Mouse (Mus musculus) brain, embryonic 14.5 days (tissue): ENCODE measurements around the gene Dennd1a. TPM values are rescaled to one million over a fixed set of nuclear protein-coding genes. Genes with fewer than 3 reads are reported as not detected.

Experiments used
- DNase-seq: peaks from one replicate; pipeline ENCODE4 v3.0.0-alpha.2; 2011; ENCODE audit warnings: low read depth
- CTCF ChIP-seq: fragments of 200-500 bp; IDR thresholded peaks from 2 replicates; pipeline ENCODE4 v1.5.1; 2012; ENCODE audit warnings: inconsistent platforms, mild to moderate bottlenecking, moderate library complexity, borderline replicate concordance; ENCODE audit not compliant: insufficient read depth, insufficient read length; ENCODE audit errors: extremely low read depth
- POLR2A ChIP-seq: fragments of 200-500 bp; IDR thresholded peaks from 2 replicates; pipeline ENCODE4 v1.6.1; 2012; ENCODE audit warnings: mild to moderate bottlenecking, inconsistent platforms, borderline replicate concordance; ENCODE audit not compliant: poor library complexity, insufficient read depth, insufficient read length, severe bottlenecking; ENCODE audit errors: extremely low read depth
- polyA plus RNA-seq: library from polyadenylated mRNA; depleted of rRNA; stranded (reverse); fragments of >200 nt; gene quantifications from 2 replicates; pipeline ENCODE4 v1.2.3, GENCODE M21; 2012

Dennd1a gene
- polyA plus RNA-seq, 1 experiment, result 42.2 TPM

- TF ChIP-seq POLR2A, result no peak
- DNase-seq, result peak; percentile 88
Observed at GRCm38 (mm10) chr2:37788176-37788962, 498.8 kb downstream of the Dennd1a start.

GRCm38 (mm10) chr2:37786461-37786860 lies 500.7 kb downstream of the Dennd1a start:
- peak; percentile 36 for DNase-seq
- no peak for TF ChIP-seq CTCF
- TF ChIP-seq POLR2A, result no peak

DNA sequence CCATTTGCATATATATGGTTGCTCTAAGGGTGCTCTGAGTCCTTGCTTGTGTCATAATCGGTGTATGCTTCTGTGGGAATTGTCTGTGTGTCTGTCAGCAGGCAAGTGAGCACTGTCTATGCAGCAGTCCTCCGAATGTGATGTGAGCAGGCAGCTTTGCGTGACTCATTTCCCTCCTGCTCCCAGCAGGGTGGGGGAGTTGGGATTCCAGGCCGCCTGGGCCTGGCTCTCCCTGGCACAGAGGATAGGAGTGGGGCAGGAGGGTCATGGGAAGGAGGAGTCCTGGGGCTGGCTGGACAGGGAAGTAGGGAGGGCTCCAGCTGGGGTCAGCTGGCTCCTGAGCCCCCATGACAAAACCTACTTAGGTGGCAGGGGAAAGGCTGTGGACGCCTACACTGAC lies 502.7 kb downstream of the Dennd1a start:
- TF ChIP-seq POLR2A (no peak), CTCF (no peak)
- no peak for DNase-seq

DNA sequence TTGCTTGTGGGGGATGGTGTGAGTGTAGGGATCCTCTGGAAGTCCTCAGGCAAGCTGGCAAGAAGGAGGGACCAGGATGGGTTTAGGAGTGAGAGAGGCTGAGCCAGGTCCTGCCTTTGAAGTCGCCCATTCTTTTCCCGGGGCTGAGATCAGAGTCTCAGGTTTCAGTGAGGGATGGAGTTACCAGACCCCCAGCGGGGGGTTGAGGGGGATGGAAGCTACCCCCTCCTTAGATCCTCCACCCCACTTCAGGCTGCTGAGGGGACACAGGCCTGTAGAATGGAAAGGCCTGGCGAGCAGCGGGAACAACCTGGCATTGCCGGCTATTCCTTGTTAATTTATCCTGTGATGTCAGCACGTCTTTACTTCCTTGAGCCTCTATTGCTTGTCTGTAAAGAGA lies 505.2 kb downstream of the Dennd1a start:
- DNase-seq, result peak; percentile 62
- no peak for TF ChIP-seq CTCF
- TF ChIP-seq POLR2A, result no peak

DNA sequence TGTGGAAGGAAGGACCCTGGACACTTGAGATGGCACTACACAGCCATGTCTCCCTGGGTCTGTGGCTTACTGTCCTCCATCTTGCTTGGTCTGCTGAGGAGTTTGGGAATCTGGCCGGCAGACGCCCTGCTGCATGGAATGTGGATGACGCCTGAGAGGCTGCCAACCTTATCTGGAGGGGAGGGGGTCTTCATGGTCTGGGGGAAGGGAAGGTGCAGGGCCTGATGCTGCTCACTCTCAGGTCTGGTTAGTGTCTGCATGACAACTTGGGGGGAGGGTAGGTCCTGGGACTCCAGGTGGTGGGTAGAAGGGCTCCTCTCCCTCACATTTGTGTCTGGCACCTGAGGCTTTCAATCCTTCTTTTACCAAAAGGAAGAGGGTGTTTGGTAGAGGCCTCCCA lies 505.8 kb downstream of the Dennd1a start:
- TF ChIP-seq CTCF (no peak), POLR2A (no peak)
- peak; percentile 38 for DNase-seq

DNA sequence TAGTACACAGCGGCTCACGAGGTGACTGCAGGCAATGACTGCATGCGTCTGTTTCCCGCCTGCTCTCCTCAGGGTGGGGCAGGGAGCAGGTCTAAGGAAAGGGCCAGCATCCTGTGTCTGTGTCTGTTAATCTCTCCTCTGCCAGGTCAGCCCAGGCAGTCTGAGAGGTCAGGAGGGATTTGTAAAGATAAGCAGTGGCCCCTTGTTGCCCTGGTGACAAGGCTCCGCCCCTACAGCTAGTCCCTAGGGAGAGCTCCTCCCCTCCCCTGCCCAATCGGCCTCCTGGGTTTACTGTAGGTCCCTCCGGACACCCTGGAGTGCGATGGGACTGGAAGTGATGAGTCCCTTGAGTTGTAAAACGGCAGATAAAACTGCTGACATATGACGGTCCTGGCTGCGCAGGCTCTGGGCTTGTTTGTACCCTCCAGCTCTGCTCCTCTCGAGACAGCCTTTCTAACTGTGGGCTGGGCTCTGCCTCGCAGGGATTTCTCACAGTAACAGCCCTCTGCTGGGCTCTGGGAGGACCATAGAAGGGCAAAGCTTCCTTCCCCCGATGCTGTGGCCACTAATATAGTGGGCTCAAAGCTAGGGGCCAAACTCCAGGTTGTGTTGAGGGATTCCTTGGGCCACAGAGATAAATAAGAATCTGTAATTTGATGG lies 506.8 kb downstream of the Dennd1a start:
- TF ChIP-seq CTCF (no peak), POLR2A (no peak)

DNA sequence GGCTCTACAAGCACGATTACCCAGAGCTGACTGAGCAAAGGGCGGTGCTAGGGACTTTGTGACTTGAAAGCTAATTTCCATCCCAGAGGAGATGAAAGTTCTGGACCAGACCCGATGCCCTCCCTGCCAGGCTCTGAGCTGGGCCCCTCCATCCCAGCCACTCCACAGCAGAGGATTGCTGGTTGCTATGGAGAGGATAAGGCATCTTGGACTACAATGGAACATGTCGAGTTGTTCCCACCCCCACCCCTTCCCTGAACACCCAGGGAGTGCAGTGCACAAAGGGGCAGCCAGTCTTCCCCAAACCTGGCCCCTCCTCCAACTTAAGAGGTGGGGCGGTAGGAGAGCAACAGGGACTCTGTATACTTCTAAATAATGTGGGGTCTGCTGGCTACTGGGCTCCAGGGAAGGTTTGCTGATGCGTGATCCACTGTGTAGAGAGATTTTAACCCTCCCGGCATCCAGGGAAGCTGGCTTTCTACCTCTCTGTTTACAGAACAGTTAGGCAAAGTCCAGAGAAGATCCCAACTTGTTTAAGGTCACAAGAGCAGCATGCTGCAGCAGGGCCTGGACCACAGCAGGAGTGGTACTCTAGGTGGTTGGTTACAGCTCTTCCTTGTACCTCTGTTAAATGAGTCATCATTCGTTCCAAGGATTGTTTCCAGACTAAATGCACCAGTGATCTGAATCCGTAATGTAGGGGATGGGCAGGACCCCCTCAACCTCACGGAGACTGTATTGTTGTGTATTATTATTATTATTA lies 509.1 kb downstream of the Dennd1a start:
- no peak for TF ChIP-seq CTCF
- no peak for TF ChIP-seq POLR2A
- peak; percentile 96 for DNase-seq

More for the DNA sequence above, 506.8 kb downstream of the Dennd1a start:
- peak; percentile 87 for DNase-seq

DNA sequence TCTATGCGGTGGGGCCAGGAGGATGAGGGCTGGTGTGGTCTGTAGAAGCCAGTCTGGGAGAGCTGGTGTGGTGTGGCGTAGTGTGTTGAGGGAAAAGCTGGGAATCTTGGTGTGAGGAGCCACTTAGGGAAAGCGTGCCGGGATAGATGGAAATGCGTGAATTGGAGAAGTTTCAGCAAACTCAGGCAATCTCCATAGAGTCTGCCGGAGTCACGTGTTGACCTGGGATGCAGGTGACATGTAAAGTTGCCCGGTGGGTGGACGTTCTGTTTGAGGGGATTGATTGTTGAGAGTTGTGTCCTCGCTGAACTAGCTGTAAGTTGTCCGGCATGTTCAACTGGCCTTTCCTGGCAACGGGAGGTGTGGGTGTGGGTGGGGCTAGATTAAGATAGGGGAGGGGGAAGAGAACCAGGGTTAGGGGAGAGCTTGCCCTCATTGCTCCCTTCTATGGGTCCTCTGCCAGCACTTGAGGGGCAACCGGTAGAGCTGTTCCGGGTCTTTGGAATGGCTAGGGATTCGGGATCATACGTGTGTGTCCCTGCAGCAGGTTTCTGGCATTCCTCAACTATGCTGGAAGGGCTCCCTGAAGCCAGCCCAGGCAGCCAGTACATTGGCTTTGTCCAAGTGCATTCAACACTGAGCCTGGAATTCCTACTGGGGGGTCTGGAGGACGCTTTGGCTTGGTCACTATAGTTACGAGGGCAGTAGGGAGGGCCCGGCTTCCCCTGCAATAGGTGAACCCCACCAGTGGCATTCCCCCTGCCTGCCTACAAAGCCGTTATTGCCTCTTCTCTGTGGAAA lies 510.4 kb downstream of the Dennd1a start:
- DNase-seq, result peak; percentile 78
- TF ChIP-seq CTCF (no peak), POLR2A (no peak)

DNA sequence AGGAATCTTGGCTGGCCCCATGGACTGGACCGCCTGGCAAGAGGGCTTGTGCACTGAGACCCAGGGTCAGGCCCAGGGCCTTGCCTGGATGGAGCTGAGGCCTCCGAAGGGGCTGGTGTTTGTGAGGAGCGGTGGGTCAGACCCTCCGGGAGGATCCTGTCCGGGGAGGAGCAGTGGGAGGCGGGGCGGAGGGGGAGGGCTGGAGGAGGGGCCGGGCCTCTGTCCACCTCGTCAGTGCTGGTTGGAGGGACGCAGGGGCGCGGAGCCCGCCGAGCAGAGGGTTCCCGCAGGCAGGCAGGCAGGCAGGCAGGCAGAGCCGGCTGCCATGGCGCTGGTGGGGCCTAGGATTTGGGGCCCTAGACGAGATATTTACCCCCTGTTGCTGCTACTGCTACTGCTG lies 511.2 kb downstream of the Dennd1a start, which contains the start of gene Crb2:
TSS of gene Crb2 (plus strand) at position 234 of the 400 bp plus-strand sequence.
- TF ChIP-seq POLR2A, result 0 out of 2 replicates have a peak, but pooled peaks have one; percentile 17
- no peak for TF ChIP-seq CTCF
- DNase-seq, result peak; percentile 81

GRCm38 (mm10) chr2:37774571-37774970 lies 512.6 kb downstream of the Dennd1a start:
- DNase-seq, result peak; percentile 75
- no peak for TF ChIP-seq POLR2A
- TF ChIP-seq CTCF, result peak; percentile 81
